Mouse (Mus musculus): Measurements from ENCODE around the gene Cdkn2d. TPM values are rescaled to one million over a fixed set of nuclear protein-coding genes. Genes with fewer than 3 reads are reported as not detected.

Gene Cdkn2d
- polyA plus RNA-seq, 1 experiment from 2014 or later = 96.4 TPM

GRCm38 (mm10) chr9:21241343-21241742, 49.9 kb downstream of the Cdkn2d start:
- H3K9me3 ChIP-seq (replicated peaks) = no peaks in the 10 kb centered on the region
- H3K27me3 ChIP-seq = peaks cover 40% of the 10 kb centered on the region
- H3K36me3 ChIP-seq = no peaks in the 10 kb centered on the region
- no peak overlapping the region for H3K4me3 ChIP-seq
- WGBS = 9% methylated on average over 11 of the region's 11 CpGs
- no peak overlapping the region for H3K27ac ChIP-seq
- peaks cover 35% of the 10 kb centered on the region for H3K4me1 ChIP-seq (replicated peaks)
- no peak for ATAC-seq (replicated peaks; ENCODE audit: insufficient number of reproducible peaks, insufficient read depth, low FRiP score, low read depth)
- no peak overlapping the region for H3K4me2 ChIP-seq
- no peak overlapping the region for H3K9ac ChIP-seq

GRCm38 (mm10) chr9:21239465-21239848, 51.8 kb downstream of the Cdkn2d start:
- Histone ChIP-seq H3K9me3 (replicated peaks) (no peaks in the 10 kb centered on the region), H3K4me3 (peak overlapping the region; percentile 97), H3K36me3 (peaks cover 15% of the 10 kb centered on the region), H3K9ac (peak overlapping the region; percentile 100), H3K4me1 (replicated peaks) (peaks cover 29% of the 10 kb centered on the region), H3K27ac (peak overlapping the region; percentile 98), H3K4me2 (peak overlapping the region; percentile 83), H3K27me3 (peaks cover 21% of the 10 kb centered on the region)
- ATAC-seq (replicated peaks; ENCODE audit: insufficient number of reproducible peaks, insufficient read depth, low FRiP score, low read depth) = no peak
- WGBS = 44% methylated on average over 4 of the region's 4 CpGs

- peaks cover 21% of the 10 kb centered on the region for H3K36me3 ChIP-seq
- peak; percentile 84 for ATAC-seq (replicated peaks; ENCODE audit: insufficient number of reproducible peaks, insufficient read depth, low FRiP score, low read depth)
- H3K9me3 ChIP-seq (replicated peaks) = no peaks in the 10 kb centered on the region
- peak within 1 kb of the TSS; percentile 98 for H3K27ac ChIP-seq
- H3K4me2 ChIP-seq = peak within 1 kb of the TSS; percentile 83
- H3K27me3 ChIP-seq = peaks cover 15% of the 10 kb centered on the region
- H3K4me3 ChIP-seq = peak within 1 kb of the TSS; percentile 97
- H3K4me1 ChIP-seq (replicated peaks) = peaks cover 23% of the 10 kb centered on the region
- H3K9ac ChIP-seq = peak within 1 kb of the TSS; percentile 100
- WGBS = under 1% methylated on average over 68 of the region's 90 CpGs
Observed at GRCm38 (mm10) chr9:21238733-21239464, 52.3 kb downstream of the Cdkn2d start, which contains the start of gene Keap1. Keap1 (minus strand) TSS chr9:21239361.

Other genes starting within 250 kb of the Cdkn2d start
- gene Zglp1, start 224.3 kb downstream of the Cdkn2d start, polyA plus RNA-seq (2015; fragmentation: Nextera tagmentation; extraction: Ambion mirVana) = 0.42 TPM in 1 of 2 replicates, not detected in the other
- 0.26 and 0.79 TPM in 2 replicates for gene Gm49373, start 218.3 kb downstream of the Cdkn2d start, polyA plus RNA-seq (2015; fragmentation: Nextera tagmentation; extraction: Ambion mirVana)
- 42.9 and 52.3 TPM in 2 replicates for gene Fdx1l, start 217.8 kb downstream of the Cdkn2d start, polyA plus RNA-seq (2015; fragmentation: Nextera tagmentation; extraction: Ambion mirVana)
- 1.1 and 2.3 TPM in 2 replicates for gene Gm38431, start 199.4 kb downstream of the Cdkn2d start, polyA plus RNA-seq (2015; fragmentation: Nextera tagmentation; extraction: Ambion mirVana)
- 33.5 and 53.2 TPM in 2 replicates for gene Raver1, start 199.4 kb downstream of the Cdkn2d start, polyA plus RNA-seq (2015; fragmentation: Nextera tagmentation; extraction: Ambion mirVana)
- gene Tyk2, start 160.2 kb downstream of the Cdkn2d start, polyA plus RNA-seq (2015; fragmentation: Nextera tagmentation; extraction: Ambion mirVana) = 12.2 and 16.6 TPM in 2 replicates
- gene Cdc37, start 141.4 kb downstream of the Cdkn2d start, polyA plus RNA-seq (2015; fragmentation: Nextera tagmentation; extraction: Ambion mirVana) = 203 and 229 TPM in 2 replicates
- 13.0 and 13.5 TPM in 2 replicates for gene Pde4a, start 125.7 kb downstream of the Cdkn2d start, polyA plus RNA-seq (2015; fragmentation: Nextera tagmentation; extraction: Ambion mirVana)
- gene Keap1, start 52.0 kb downstream of the Cdkn2d start, polyA plus RNA-seq (2015; fragmentation: Nextera tagmentation; extraction: Ambion mirVana) = 43.4 and 56.9 TPM in 2 replicates
- gene S1pr5, start 43.0 kb downstream of the Cdkn2d start, polyA plus RNA-seq (2015; fragmentation: Nextera tagmentation; extraction: Ambion mirVana) = 0.05 and 0.11 TPM in 2 replicates
- 48.5 and 50.9 TPM in 2 replicates for gene Atg4d, start 26.1 kb downstream of the Cdkn2d start, polyA plus RNA-seq (2015; fragmentation: Nextera tagmentation; extraction: Ambion mirVana)
- 10.4 and 12.5 TPM in 2 replicates for gene Kri1, start 3.4 kb downstream of the Cdkn2d start, polyA plus RNA-seq (2015; fragmentation: Nextera tagmentation; extraction: Ambion mirVana)
- gene Ap1m2, start 20.9 kb upstream of the Cdkn2d start, polyA plus RNA-seq (2015; fragmentation: Nextera tagmentation; extraction: Ambion mirVana) = 1.8 and 6.9 TPM in 2 replicates
- 56.8 and 81.4 TPM in 2 replicates for gene Slc44a2, start 29.3 kb upstream of the Cdkn2d start, polyA plus RNA-seq (2015; fragmentation: Nextera tagmentation; extraction: Ambion mirVana)
- gene Ilf3, start 76.5 kb upstream of the Cdkn2d start, polyA plus RNA-seq (2015; fragmentation: Nextera tagmentation; extraction: Ambion mirVana) = 88.1 and 118 TPM in 2 replicates
- 23.8 and 28.1 TPM in 2 replicates for gene Qtrt1, start 120.4 kb upstream of the Cdkn2d start, polyA plus RNA-seq (2015; fragmentation: Nextera tagmentation; extraction: Ambion mirVana)
- gene Dnm2, start 133.5 kb upstream of the Cdkn2d start, polyA plus RNA-seq (2015; fragmentation: Nextera tagmentation; extraction: Ambion mirVana) = 60.0 and 73.6 TPM in 2 replicates
- 78.8 and 92.6 TPM in 2 replicates for gene Tmed1, start 218.8 kb upstream of the Cdkn2d start, polyA plus RNA-seq (2015; fragmentation: Nextera tagmentation; extraction: Ambion mirVana)
- gene AB124611, start 234.8 kb upstream of the Cdkn2d start, polyA plus RNA-seq (2015; fragmentation: Nextera tagmentation; extraction: Ambion mirVana) = 2.3 and 4.1 TPM in 2 replicates

Data from heart, embryonic 15.5 days (tissue).